Mouse (Mus musculus) midbrain, embryonic 12.5 days (tissue): Measurements from ENCODE around the gene Ap4e1. TPM values are rescaled to one million over a fixed set of nuclear protein-coding genes. Genes with fewer than 3 reads are reported as not detected.
"Not testable (repeated sequence)": the region's sequence is repeated elsewhere in the genome, so short reads cannot be mapped to it uniquely, and the experiment has no call there.

Experiments used
- ATAC-seq: fragments of 200-750 bp; cut with Nextera tagmentation; 2 replicates; pipeline ENCODE4 v1.8.0; 2017; ENCODE audit warnings: low read depth, moderate TSS enrichment, moderate library complexity; ENCODE audit not compliant: low FRiP score
- H3K27ac ChIP-seq: fragments of 300-500 bp; sonication (generic); replicated peaks from 2 replicates; pipeline ENCODE4 v1.5.1; 2016; ENCODE audit warnings: mild to moderate bottlenecking
- H3K27me3 ChIP-seq: fragments of 300-500 bp; sonication (generic); 2 replicates; pipeline ENCODE4 v1.6.1; 2016; ENCODE audit warnings: mild to moderate bottlenecking
- H3K36me3 ChIP-seq: fragments of 300-500 bp; sonication (generic); 2 replicates; pipeline ENCODE4 v1.6.1; 2016
- H3K4me1 ChIP-seq: fragments of 300-500 bp; sonication (generic); 2 replicates; pipeline ENCODE4 v1.6.1; 2016
- H3K4me2 ChIP-seq: fragments of 300-500 bp; sonication (generic); replicated peaks from 2 replicates; pipeline ENCODE4 v1.6.1; 2016; ENCODE audit warnings: mild to moderate bottlenecking, moderate library complexity
- H3K4me3 ChIP-seq: fragments of 300-500 bp; sonication (generic); 2 replicates; pipeline ENCODE4 v1.5.1; 2016; ENCODE audit warnings: mild to moderate bottlenecking
- H3K9ac ChIP-seq: fragments of 300-500 bp; sonication (generic); replicated peaks from 2 replicates; pipeline ENCODE4 v1.6.1; 2016; ENCODE audit warnings: mild to moderate bottlenecking, moderate library complexity
- H3K9me3 ChIP-seq: fragments of 300-500 bp; sonication (generic); 2 replicates; pipeline ENCODE4 v1.6.1; 2016; ENCODE audit warnings: mild to moderate bottlenecking
- WGBS: fragments of 180-500 bp; shearing (Covaris S2); methylation state at CpG from one replicate; pipeline ENCODE4 v1.1.7; 2016; 5-methylcytosine and 5-hydroxymethylcytosine counted together
- microRNA-seq: library from miRNA; unstranded; fragments of <30 nt; microRNA quantifications from one replicate; pipeline ENCODE4, GENCODE M21; 2017
- polyA plus RNA-seq: library from polyadenylated mRNA; unstranded; fragments of >200 nt; fragmentation: Nextera tagmentation; extraction: Ambion mirVana; gene quantifications from 2 replicates; pipeline ENCODE4 v1.2.1, GENCODE M21; 2016

Ap4e1 gene
- polyA plus RNA-seq, 1 experiment from 2014 or later, result 15.5 TPM

GRCm38 (mm10) chr2:127079881-127080590 lies 71.5 kb downstream of the Ap4e1 start:
- Histone ChIP-seq H3K36me3 (no peaks in the 10 kb centered on the region), H3K4me1 (no peaks in the 10 kb centered on the region), H3K4me2 (no peak overlapping the region), H3K27ac (no peak overlapping the region), H3K9me3 (no peaks in the 10 kb centered on the region), H3K4me3 (no peak overlapping the region), H3K9ac (no peak overlapping the region), H3K27me3 (no peaks in the 10 kb centered on the region)
- no peak for ATAC-seq
- 93% methylated on average over 11 of the region's 11 CpGs for WGBS

- Histone ChIP-seq H3K36me3 (no peaks in the 10 kb centered on the region), H3K9me3 (no peaks in the 10 kb centered on the region), H3K4me2 (no peak overlapping the region), H3K27ac (no peak overlapping the region), H3K4me3 (no peak overlapping the region), H3K9ac (no peak overlapping the region), H3K27me3 (no peaks in the 10 kb centered on the region), H3K4me1 (no peaks in the 10 kb centered on the region)
- WGBS, result 91% methylated on average over 11 of the region's 11 CpGs
- ATAC-seq, result no peak
Observed at GRCm38 (mm10) chr2:127080591-127081218, 72.2 kb downstream of the Ap4e1 start.

- Histone ChIP-seq H3K27me3 (no peaks in the 10 kb centered on the region), H3K9ac (no peak overlapping the region), H3K4me1 (no peaks in the 10 kb centered on the region), H3K4me2 (no peak overlapping the region), H3K36me3 (0 out of 2 replicates have a peak, but pooled peaks cover 3% of the 10 kb centered on the region), H3K9me3 (no peaks in the 10 kb centered on the region), H3K4me3 (no peak overlapping the region), H3K27ac (no peak overlapping the region)
- WGBS, result 93% methylated on average over 5 of the region's 5 CpGs
- no peak for ATAC-seq
Observed at GRCm38 (mm10) chr2:127086235-127086634, 77.7 kb downstream of the Ap4e1 start.

DNA sequence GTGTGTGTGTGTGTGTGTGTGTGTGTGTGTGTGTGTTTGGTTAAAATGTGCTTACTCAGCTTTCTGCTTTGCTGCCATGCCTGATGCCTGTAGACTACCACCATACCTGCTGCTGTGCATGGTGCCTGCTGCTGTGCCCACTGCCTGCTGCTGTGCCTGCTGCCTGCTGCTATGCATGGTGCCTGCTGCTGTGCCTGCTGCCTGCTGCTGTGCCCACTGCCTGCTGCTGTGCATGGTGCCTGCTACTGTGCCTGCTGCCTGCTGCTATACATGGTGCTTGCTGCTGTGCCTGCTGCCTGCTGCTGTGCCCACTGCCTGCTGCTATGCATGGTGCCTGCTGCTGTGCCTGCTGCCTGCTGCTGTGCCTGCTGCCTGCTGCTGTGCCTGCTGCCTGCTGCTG lies 81.6 kb downstream of the Ap4e1 start:
- not testable (repeated sequence) for ATAC-seq, H3K27me3 ChIP-seq, H3K9ac ChIP-seq, H3K9me3 ChIP-seq, H3K4me2 ChIP-seq, H3K4me1 ChIP-seq, H3K27ac ChIP-seq, H3K4me3 ChIP-seq, H3K36me3 ChIP-seq

- ATAC-seq, result no peak
- Histone ChIP-seq H3K27me3 (no peaks in the 10 kb centered on the region), H3K27ac (no peak overlapping the region), H3K9ac (no peak overlapping the region), H3K4me1 (no peaks in the 10 kb centered on the region), H3K36me3 (0 out of 2 replicates have a peak, but pooled peaks cover under 1% of the 10 kb centered on the region), H3K9me3 (no peaks in the 10 kb centered on the region), H3K4me3 (no peak overlapping the region), H3K4me2 (no peak overlapping the region)
- WGBS, result 77% methylated on average over 8 of the region's 8 CpGs
Observed at GRCm38 (mm10) chr2:127092000-127092399, 83.5 kb downstream of the Ap4e1 start.

- 95% methylated on average over 4 of the region's 4 CpGs for WGBS
- Histone ChIP-seq H3K4me3 (no peak overlapping the region), H3K4me2 (no peak overlapping the region), H3K27ac (no peak overlapping the region), H3K27me3 (no peaks in the 10 kb centered on the region), H3K9ac (no peak overlapping the region), H3K4me1 (no peaks in the 10 kb centered on the region), H3K36me3 (peaks cover 88% of the 10 kb centered on the region), H3K9me3 (no peaks in the 10 kb centered on the region)
- no peak for ATAC-seq
Observed at GRCm38 (mm10) chr2:127108986-127109385, 100.5 kb downstream of the Ap4e1 start.

Small RNAs within 50 kb of the gene (microRNA-seq; reads per million reads assigned to microRNA genes)
- gene Gm24081, result not detected

Other genes with a start within 250 kb of the Ap4e1 start
- gene Usp50, start 225.2 kb upstream of the Ap4e1 start, polyA plus RNA-seq, result 3.0 and 3.5 TPM in 2 replicates
- gene Trpm7, start 132.5 kb upstream of the Ap4e1 start, polyA plus RNA-seq, result 43.3 and 44.5 TPM in 2 replicates
- gene Sppl2a, start 75.5 kb upstream of the Ap4e1 start, polyA plus RNA-seq, result 33.9 and 34.0 TPM in 2 replicates
- gene Blvra, start 61.9 kb downstream of the Ap4e1 start, polyA plus RNA-seq, result 22.8 and 28.1 TPM in 2 replicates
- gene Ncaph, start 125.2 kb downstream of the Ap4e1 start, polyA plus RNA-seq, result 78.7 and 81.8 TPM in 2 replicates
- 11.3 and 11.8 TPM in 2 replicates for gene Itpripl1, start 134.7 kb downstream of the Ap4e1 start, polyA plus RNA-seq
- 2.6 TPM in 2 replicates for gene 1810024B03Rik, start 199.6 kb downstream of the Ap4e1 start, polyA plus RNA-seq
- gene Snrnp200, start 199.7 kb downstream of the Ap4e1 start, polyA plus RNA-seq, result 94.6 and 99.6 TPM in 2 replicates
- gene Ciao1, start 239.1 kb downstream of the Ap4e1 start, polyA plus RNA-seq, result 53.7 and 59.2 TPM in 2 replicates
- 36.4 and 39.3 TPM in 2 replicates for gene Tmem127, start 239.2 kb downstream of the Ap4e1 start, polyA plus RNA-seq